Mouse (Mus musculus): ENCODE measurements around the gene Fshr. TPM values are rescaled to one million over a fixed set of nuclear protein-coding genes. Genes with fewer than 3 reads are reported as not detected.

Gene Fshr
- total and polyA plus RNA-seq, 3 experiments, result not detected

GRCm38 (mm10) chr17:89019518-89019917, 181.0 kb downstream of the Fshr start:
- Histone ChIP-seq H3K27ac (ENCODE audit: control insufficient read depth, low read depth, low read length) (no peak overlapping the region), H3K4me1 (ENCODE audit: control insufficient read depth in 1 of 2, insufficient read depth in 2 of 2, low read length in 2 of 2) (no peaks in the 10 kb centered on the region), H3K36me3 (ENCODE audit: control insufficient read depth in 1 of 2, insufficient read depth in 2 of 2, low read length in 2 of 2) (no peaks in the 10 kb centered on the region), H3K9me3 (replicated peaks; ENCODE audit: insufficient read depth, low read length) (no peaks in the 10 kb centered on the region), H3K9ac (ENCODE audit: control insufficient read depth, low read depth, low read length, poor library complexity, severe bottlenecking) (no peak overlapping the region), H3K4me3 (ENCODE audit: control insufficient read depth in 1 of 2, insufficient read depth in 1 of 2, low read depth in 2 of 2, low read length in 2 of 2) (no peak overlapping the region), H3K27me3 (ENCODE audit: control insufficient read depth in 1 of 2, insufficient read depth in 2 of 2, low read length in 2 of 2) (no peaks in the 10 kb centered on the region), H3K79me2 (ENCODE audit: control insufficient read depth, insufficient read depth, low read length, poor library complexity) (no peaks in the 10 kb centered on the region)
- no peak for DNase-seq (ENCODE audit: low read depth, low spot score)
- TF ChIP-seq CHD2 (IDR thresholded peaks at IDR 0.05; ENCODE audit: low read length), result no peak
- TF ChIP-seq SMC3 (IDR thresholded peaks at IDR 0.05; ENCODE audit: low read depth, low read length), result no peak
- TF ChIP-seq KAT2A (conservative IDR thresholded peaks at IDR 0.05; ENCODE audit: low read depth, low read length), result no peak

- TF ChIP-seq GATA1 (IDR thresholded peaks at IDR 0.05; ENCODE audit: low read depth, low read length) (no peak), TAL1 (IDR thresholded peaks at IDR 0.05; ENCODE audit: low read length) (no peak), POLR2AphosphoS2 (IDR thresholded peaks at IDR 0.05; ENCODE audit: low read length) (no peak), MYB (IDR thresholded peaks at IDR 0.05; ENCODE audit: low read depth, low read length) (no peak), ZNF384 (IDR thresholded peaks at IDR 0.05; ENCODE audit: low read depth, low read length) (no peak), MYC (IDR thresholded peaks at IDR 0.05; ENCODE audit: low read depth, low read length) (no peak), MXI1 (IDR thresholded peaks at IDR 0.05; ENCODE audit: low read depth, low read length) (no peak), MAX (IDR thresholded peaks at IDR 0.05; ENCODE audit: low read length) (no peak), MAZ (IDR thresholded peaks at IDR 0.05; ENCODE audit: low read depth, low read length) (no peak), GABPA (IDR thresholded peaks at IDR 0.05; ENCODE audit: low read depth, low read length) (no peak), ZKSCAN1 (IDR thresholded peaks at IDR 0.05; ENCODE audit: low read depth, low read length) (no peak), ZMIZ1 (IDR thresholded peaks at IDR 0.05; ENCODE audit: low read depth, low read length) (no peak)
- DNase-seq (ENCODE audit: low read depth, low spot score), result no peak
Observed at GRCm38 (mm10) chr17:89017002-89017401, 183.5 kb downstream of the Fshr start.

GRCm38 (mm10) chr17:89013691-89014090, 186.8 kb downstream of the Fshr start:
- Histone ChIP-seq H3K9me3 (replicated peaks; ENCODE audit: insufficient read depth, low read length) (no peaks in the 10 kb centered on the region), H3K4me3 (ENCODE audit: control insufficient read depth in 1 of 2, insufficient read depth in 1 of 2, low read depth in 2 of 2, low read length in 2 of 2) (no peak overlapping the region), H3K27ac (ENCODE audit: control insufficient read depth, low read depth, low read length) (no peak overlapping the region), H3K4me1 (ENCODE audit: control insufficient read depth in 1 of 2, insufficient read depth in 2 of 2, low read length in 2 of 2) (no peaks in the 10 kb centered on the region), H3K36me3 (ENCODE audit: control insufficient read depth in 1 of 2, insufficient read depth in 2 of 2, low read length in 2 of 2) (no peaks in the 10 kb centered on the region), H3K27me3 (ENCODE audit: control insufficient read depth in 1 of 2, insufficient read depth in 2 of 2, low read length in 2 of 2) (no peaks in the 10 kb centered on the region), H3K79me2 (ENCODE audit: control insufficient read depth, insufficient read depth, low read length, poor library complexity) (no peaks in the 10 kb centered on the region), H3K9ac (ENCODE audit: control insufficient read depth, low read depth, low read length, poor library complexity, severe bottlenecking) (no peak overlapping the region)
- no peak for DNase-seq (ENCODE audit: low read depth, low spot score)
- no peak for TF ChIP-seq MAX (IDR thresholded peaks at IDR 0.05; ENCODE audit: low read length)
- no peak for TF ChIP-seq MAFK (IDR thresholded peaks at IDR 0.05; ENCODE audit: borderline replicate concordance, low read depth, low read length)
- TF ChIP-seq CHD1 (IDR thresholded peaks at IDR 0.05; ENCODE audit: low read depth, low read length), result no peak
- TF ChIP-seq ZMIZ1 (IDR thresholded peaks at IDR 0.05; ENCODE audit: low read depth, low read length), result no peak
- no peak for TF ChIP-seq ELF1 (IDR thresholded peaks at IDR 0.05; ENCODE audit: low read depth, low read length)
- TF ChIP-seq ETS1 (IDR thresholded peaks at IDR 0.05; ENCODE audit: low read depth, low read length), result no peak
- TF ChIP-seq ZC3H11A (IDR thresholded peaks at IDR 0.05; ENCODE audit: low read depth, low read length), result no peak
- TF ChIP-seq MAZ (IDR thresholded peaks at IDR 0.05; ENCODE audit: low read depth, low read length), result no peak
- TF ChIP-seq HCFC1 (IDR thresholded peaks at IDR 0.05; ENCODE audit: low read depth, low read length), result no peak
- TF ChIP-seq ZNF384 (IDR thresholded peaks at IDR 0.05; ENCODE audit: low read depth, low read length), result no peak
- no peak for TF ChIP-seq UBTF (IDR thresholded peaks at IDR 0.05; ENCODE audit: borderline replicate concordance, insufficient read depth, low read depth, low read length)
- TF ChIP-seq ZKSCAN1 (IDR thresholded peaks at IDR 0.05; ENCODE audit: low read depth, low read length), result no peak
- TF ChIP-seq GATA1 (IDR thresholded peaks at IDR 0.05; ENCODE audit: low read depth, low read length), result no peak
- no peak for TF ChIP-seq TAL1 (IDR thresholded peaks at IDR 0.05; ENCODE audit: low read length)
- no peak for TF ChIP-seq RAD21 (IDR thresholded peaks at IDR 0.05; ENCODE audit: low read depth, low read length)
- TF ChIP-seq NRF1 (IDR thresholded peaks at IDR 0.05; ENCODE audit: insufficient read depth, low read depth, low read length, poor library complexity, severe bottlenecking), result no peak
- no peak for TF ChIP-seq USF2 (IDR thresholded peaks at IDR 0.05; ENCODE audit: borderline replicate concordance in 1 of 2, insufficient read depth in 1 of 2, low read depth in 1 of 2, low read length in 2 of 2)
- TF ChIP-seq POLR2AphosphoS5 (IDR thresholded peaks at IDR 0.05; ENCODE audit: borderline replicate concordance, low read depth, low read length), result no peak

More at GRCm38 (mm10) chr17:89017002-89017401, 183.5 kb downstream of the Fshr start:
- H3K9ac ChIP-seq (ENCODE audit: control insufficient read depth, low read depth, low read length, poor library complexity, severe bottlenecking), result no peak overlapping the region
- no peaks in the 10 kb centered on the region for H3K79me2 ChIP-seq (ENCODE audit: control insufficient read depth, insufficient read depth, low read length, poor library complexity)
- H3K9me3 ChIP-seq (replicated peaks; ENCODE audit: insufficient read depth, low read length), result no peaks in the 10 kb centered on the region
- H3K4me3 ChIP-seq (ENCODE audit: control insufficient read depth in 1 of 2, insufficient read depth in 1 of 2, low read depth in 2 of 2, low read length in 2 of 2), result no peak overlapping the region
- H3K27me3 ChIP-seq (ENCODE audit: control insufficient read depth in 1 of 2, insufficient read depth in 2 of 2, low read length in 2 of 2), result no peaks in the 10 kb centered on the region
- H3K36me3 ChIP-seq (ENCODE audit: control insufficient read depth in 1 of 2, insufficient read depth in 2 of 2, low read length in 2 of 2), result no peaks in the 10 kb centered on the region
- H3K4me1 ChIP-seq (ENCODE audit: control insufficient read depth in 1 of 2, insufficient read depth in 2 of 2, low read length in 2 of 2), result no peaks in the 10 kb centered on the region
- H3K27ac ChIP-seq (ENCODE audit: control insufficient read depth, low read depth, low read length), result no peak overlapping the region

Measured in MEL (cell line).